Mouse (Mus musculus) kidney, embryonic 14.5 days (tissue): ENCODE data around the gene Robo3. TPM values are rescaled to one million over a fixed set of nuclear protein-coding genes. Genes with fewer than 3 reads are reported as not detected.

Experiments used
- ATAC-seq: fragments of 200-750 bp; cut with Nextera tagmentation; 2 replicates; pipeline ENCODE4 v1.8.0; 2017; ENCODE audit warnings: moderate number of reproducible peaks, mild to moderate bottlenecking, moderate TSS enrichment, moderate library complexity; ENCODE audit not compliant: low FRiP score, low TSS enrichment
- H3K27ac ChIP-seq: fragments of 300-500 bp; sonication (generic); 2 replicates; pipeline ENCODE4 v1.5.1; 2014; ENCODE audit warnings: low read depth, mild to moderate bottlenecking, low read length, moderate library complexity, mixed read lengths
- H3K27me3 ChIP-seq: fragments of 300-500 bp; sonication (generic); 2 replicates; pipeline ENCODE4 v1.6.1; 2014; ENCODE audit warnings: mild to moderate bottlenecking, low read length; ENCODE audit not compliant: control insufficient read depth, insufficient read depth
- H3K36me3 ChIP-seq: fragments of 300-500 bp; sonication (generic); 2 replicates; pipeline ENCODE4 v1.6.1; 2014; ENCODE audit warnings: low read length, mixed read lengths; ENCODE audit not compliant: control insufficient read depth, insufficient read depth
- H3K4me1 ChIP-seq: fragments of 300-500 bp; sonication (generic); 2 replicates; pipeline ENCODE4 v1.6.1; 2014; ENCODE audit warnings: low read length, mixed read lengths; ENCODE audit not compliant: control insufficient read depth, insufficient read depth
- H3K4me2 ChIP-seq: fragments of 300-500 bp; sonication (generic); replicated peaks from 2 replicates; pipeline ENCODE4 v1.6.1; 2014; ENCODE audit warnings: low read depth, mild to moderate bottlenecking, low read length
- H3K4me3 ChIP-seq: fragments of 300-500 bp; sonication (generic); 2 replicates; pipeline ENCODE4 v1.5.1; 2014; ENCODE audit warnings: mild to moderate bottlenecking, low read length
- H3K9ac ChIP-seq: fragments of 300-500 bp; sonication (generic); 2 replicates; pipeline ENCODE4 v1.6.1; 2014; ENCODE audit warnings: low read depth, mild to moderate bottlenecking, low read length, moderate library complexity
- H3K9me3 ChIP-seq: fragments of 300-500 bp; sonication (generic); 2 replicates; pipeline ENCODE4 v1.6.1; 2016; ENCODE audit warnings: low read length; ENCODE audit not compliant: control insufficient read depth
- WGBS: fragments of 180-500 bp; shearing (Covaris S2); extraction: QIAGEN DNeasy Blood & Tissue Kit; methylation state at CpG from one replicate; pipeline ENCODE4 v1.1.7; 2014; 5-methylcytosine and 5-hydroxymethylcytosine counted together
- polyA plus RNA-seq: library from polyadenylated mRNA; unstranded; fragments of >200 nt; fragmentation: Nextera tagmentation; extraction: Ambion mirVana; gene quantifications from 2 replicates; pipeline ENCODE4 v1.2.1, GENCODE M21; 2014

Robo3 gene
- polyA plus RNA-seq, 1 experiment from 2014 or later, result 0.09 TPM

GRCm38 (mm10) chr9:37368081-37368830, 64.8 kb downstream of the Robo3 start:
- Histone ChIP-seq H3K27me3 (peaks cover 3% of the 10 kb centered on the region; the same call in 1 of the 2 replicates), H3K4me2 (no peak overlapping the region), H3K36me3 (no peaks in the 10 kb centered on the region), H3K4me1 (0 out of 2 replicates have a peak, but pooled peaks cover 4% of the 10 kb centered on the region), H3K27ac (peak overlapping the region; percentile 30; the same call in 1 of the 2 replicates), H3K4me3 (no peak overlapping the region), H3K9ac (no peak overlapping the region), H3K9me3 (no peaks in the 10 kb centered on the region)
- ATAC-seq, result no peak
- 66% methylated on average over 11 of the region's 11 CpGs for WGBS

GRCm38 (mm10) chr9:37367301-37368080, 65.6 kb downstream of the Robo3 start, which contains the start of gene Hepacam:
Gene Hepacam (plus strand): TSS chr9:37367351.
- H3K27ac ChIP-seq, result no peak within 1 kb of the TSS
- H3K27me3 ChIP-seq, result peaks cover 3% of the 10 kb centered on the region; the same call in 1 of the 2 replicates
- 0 out of 2 replicates have a peak, but pooled peaks cover 4% of the 10 kb centered on the region for H3K4me1 ChIP-seq
- no peak within 1 kb of the TSS for H3K4me3 ChIP-seq
- H3K36me3 ChIP-seq, result no peaks in the 10 kb centered on the region
- H3K4me2 ChIP-seq, result no peak within 1 kb of the TSS
- 86% methylated on average over 17 of the region's 17 CpGs for WGBS
- ATAC-seq, result no peak
- H3K9ac ChIP-seq, result no peak within 1 kb of the TSS
- no peaks in the 10 kb centered on the region for H3K9me3 ChIP-seq

GRCm38 (mm10) chr9:37365706-37366105, 67.3 kb downstream of the Robo3 start:
- Histone ChIP-seq H3K27ac (no peak overlapping the region), H3K4me3 (no peak overlapping the region), H3K4me1 (no peaks in the 10 kb centered on the region), H3K4me2 (no peak overlapping the region), H3K9ac (no peak overlapping the region), H3K27me3 (peaks cover 3% of the 10 kb centered on the region; the same call in 1 of the 2 replicates), H3K36me3 (no peaks in the 10 kb centered on the region), H3K9me3 (no peaks in the 10 kb centered on the region)
- ATAC-seq, result no peak
- 72% methylated on average over 5 of the region's 5 CpGs for WGBS

Other genes starting within 250 kb of the Robo3 start
- 12.2 and 13.6 TPM in 2 replicates for gene Tmem218, start 225.0 kb downstream of the Robo3 start, polyA plus RNA-seq
- gene Slc37a2, start 177.5 kb downstream of the Robo3 start, polyA plus RNA-seq, result 1.1 and 1.6 TPM in 2 replicates
- 5.8 and 8.2 TPM in 2 replicates for gene Ccdc15, start 84.8 kb downstream of the Robo3 start, polyA plus RNA-seq
- not detected in 2 replicates for gene Hepacam, start 65.9 kb downstream of the Robo3 start, polyA plus RNA-seq
- 10.5 and 11.9 TPM in 2 replicates for gene Robo4, start 31.3 kb downstream of the Robo3 start, polyA plus RNA-seq
- 28.5 and 33.2 TPM in 2 replicates for gene Msantd2, start 56.1 kb upstream of the Robo3 start, polyA plus RNA-seq
- 49.7 and 61.8 TPM in 2 replicates for gene Esam, start 94.8 kb upstream of the Robo3 start, polyA plus RNA-seq
- gene Vsig2, start 106.0 kb upstream of the Robo3 start, polyA plus RNA-seq, result 1.1 and 1.3 TPM in 2 replicates
- 3.1 and 3.4 TPM in 2 replicates for gene Nrgn, start 119.7 kb upstream of the Robo3 start, polyA plus RNA-seq
- gene Siae, start 122.5 kb upstream of the Robo3 start, polyA plus RNA-seq, result 6.8 and 10.8 TPM in 2 replicates
- 6.7 and 8.0 TPM in 2 replicates for gene Spa17, start 180.5 kb upstream of the Robo3 start, polyA plus RNA-seq
- 135 and 142 TPM in 2 replicates for gene Tbrg1, start 224.1 kb upstream of the Robo3 start, polyA plus RNA-seq
- not detected in 2 replicates for gene Panx3, start 236.0 kb upstream of the Robo3 start, polyA plus RNA-seq